Mouse (Mus musculus): Measurements from ENCODE around the gene Dab1.

DNA sequence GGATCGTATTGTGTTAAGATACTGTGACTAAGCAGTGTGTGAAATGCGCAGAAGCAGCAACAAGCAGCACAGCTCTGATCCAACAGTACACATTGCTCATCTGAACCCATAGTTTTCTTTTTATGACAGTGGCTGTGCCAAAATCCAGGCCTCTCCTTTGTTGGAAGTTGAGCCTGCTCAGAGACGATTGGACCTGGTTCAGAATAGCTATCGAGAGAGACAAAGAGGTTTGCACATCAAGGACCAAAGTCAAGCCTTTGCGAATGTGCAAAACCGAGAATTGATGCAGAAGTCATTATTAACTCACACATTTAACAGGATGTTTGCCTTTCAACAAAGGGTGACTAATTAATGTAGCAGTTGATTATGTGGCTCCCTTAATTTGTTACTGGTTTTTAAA lies 1032.6 kb downstream of the Dab1 start:
- TF ChIP-seq CTCF (IDR thresholded peaks at IDR 0.05; ENCODE audit: low read depth, low read length) (no peak), POLR2A (IDR thresholded peaks at IDR 0.05; ENCODE audit: extremely low read depth, insufficient read depth, low read length) (no peak)
